Mouse (Mus musculus): Measurements from ENCODE around the gene 2900011O08Rik. TPM values are rescaled to one million over a fixed set of nuclear protein-coding genes. Genes with fewer than 3 reads are reported as not detected.
"Not testable (repeated sequence)": the region's sequence is repeated elsewhere in the genome, so short reads cannot be mapped to it uniquely, and the experiment has no call there.

2900011O08Rik gene
- total RNA-seq (2021), result 100 to 1,000 TPM; 254 to 276 TPM

DNA sequence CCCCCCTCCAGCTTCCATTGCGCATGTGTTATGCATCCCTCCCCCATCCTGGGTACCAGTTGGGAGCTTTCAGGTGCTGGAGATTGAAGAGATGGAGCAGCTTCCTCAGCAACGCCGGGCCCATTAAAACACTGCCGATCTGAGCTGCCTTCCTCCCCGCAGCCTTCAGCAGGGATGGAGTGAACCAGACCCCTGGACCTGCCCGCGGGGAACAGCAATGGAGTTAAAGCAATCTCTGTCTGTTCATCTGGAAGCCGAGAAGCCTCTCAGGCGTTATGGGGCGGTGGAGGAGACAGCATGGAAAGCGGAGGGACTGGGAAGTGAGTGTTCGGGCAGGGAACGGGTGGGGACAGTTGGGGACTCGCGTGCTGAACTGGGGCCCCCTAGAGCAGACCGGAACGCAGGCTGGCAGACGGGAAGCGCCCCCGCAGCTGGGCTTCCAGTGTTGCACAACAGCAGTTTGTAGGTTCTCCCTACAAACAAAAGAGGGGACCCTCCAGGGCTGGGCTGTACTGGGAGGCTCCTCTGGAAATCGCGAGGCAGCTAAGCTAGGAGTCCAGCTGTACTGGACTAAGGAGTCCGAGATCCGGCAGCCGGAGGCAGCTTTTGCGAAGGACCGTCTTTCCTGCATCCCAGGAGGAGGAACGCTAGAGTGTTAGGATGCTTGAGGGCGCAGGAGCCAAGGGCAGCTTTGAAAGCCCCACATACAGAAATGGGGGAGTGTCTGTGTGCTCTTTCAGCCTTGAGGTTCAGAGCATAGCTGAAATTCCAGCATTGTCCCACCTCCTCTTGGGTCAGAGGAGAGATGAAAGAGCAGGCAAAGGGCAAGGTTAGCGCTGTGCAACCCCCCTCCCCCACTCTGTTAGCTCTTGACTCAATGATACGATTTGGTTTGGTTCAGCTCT is at the start of gene 2900011O08Rik, which contains the start of gene Ifitm7:
TSS of gene 2900011O08Rik (plus strand) at position 31 of the 905 bp plus-strand sequence.
TSS of gene Ifitm7 (minus strand) at position 315 of the 905 bp plus-strand sequence.
- peak; percentile 62 to 71 for DNase-seq

DNA sequence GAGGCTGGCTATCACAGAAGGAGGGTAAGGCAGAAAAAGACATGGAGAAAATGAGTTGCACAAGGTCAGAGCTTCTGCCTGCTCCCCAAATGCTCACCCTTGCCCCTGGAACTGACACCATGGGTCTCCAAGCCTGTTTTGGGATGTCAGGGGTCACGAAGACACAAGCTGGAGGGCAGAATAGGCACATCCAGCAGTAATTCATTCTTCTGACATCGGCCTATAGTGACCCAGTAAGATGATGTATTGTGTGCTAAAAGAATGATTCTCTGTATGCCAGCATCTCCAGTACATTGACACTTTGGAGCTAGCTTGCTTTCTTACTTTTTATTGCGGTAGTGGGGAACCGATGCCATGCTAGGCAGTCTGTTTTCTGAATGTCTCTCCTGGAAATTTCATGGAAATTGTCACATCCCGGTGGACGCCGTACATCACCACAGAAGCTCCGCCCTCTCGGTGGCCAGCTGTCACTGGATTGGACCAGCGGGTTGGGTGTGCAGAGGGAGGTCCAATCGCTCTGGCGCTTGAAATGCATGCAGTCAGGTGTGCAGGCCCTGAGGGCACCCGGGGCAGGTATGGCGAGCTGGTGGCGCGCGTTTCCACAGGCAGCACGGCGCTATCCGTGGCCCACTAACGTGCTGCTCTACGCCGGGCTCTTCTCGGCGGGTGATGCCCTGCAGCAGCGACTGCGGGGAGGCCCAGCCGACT is 46.1 kb upstream of the 2900011O08Rik start:
- DNase-seq, result peak; percentile 82 to 85

DNA sequence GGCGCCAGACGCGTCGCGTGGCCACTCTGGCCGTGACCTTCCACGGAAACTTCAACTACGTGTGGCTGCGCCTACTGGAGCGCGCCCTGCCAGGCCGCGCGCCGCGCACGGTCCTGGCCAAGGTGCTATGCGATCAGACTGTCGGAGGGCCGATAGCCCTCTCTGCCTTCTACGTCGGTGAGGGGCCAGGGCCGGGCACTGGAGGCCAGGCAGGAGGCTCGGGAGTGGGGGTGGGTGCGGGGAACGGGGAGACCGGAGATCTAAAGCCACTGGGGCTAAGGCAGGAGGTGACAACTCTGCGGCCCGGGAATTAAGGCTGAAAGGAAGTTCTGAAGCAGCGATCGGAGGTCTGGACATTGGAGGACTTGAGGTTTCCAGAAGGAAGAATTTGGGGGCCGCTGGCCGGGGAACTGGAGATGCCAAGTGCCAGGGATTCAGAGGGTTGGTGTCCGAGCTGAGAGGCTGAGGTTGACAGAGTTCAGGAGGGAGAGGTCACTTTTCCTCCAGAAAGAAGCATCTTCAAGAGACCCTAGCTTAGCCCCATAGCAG is 45.5 kb upstream of the 2900011O08Rik start:
- DNase-seq, result no peak

DNA sequence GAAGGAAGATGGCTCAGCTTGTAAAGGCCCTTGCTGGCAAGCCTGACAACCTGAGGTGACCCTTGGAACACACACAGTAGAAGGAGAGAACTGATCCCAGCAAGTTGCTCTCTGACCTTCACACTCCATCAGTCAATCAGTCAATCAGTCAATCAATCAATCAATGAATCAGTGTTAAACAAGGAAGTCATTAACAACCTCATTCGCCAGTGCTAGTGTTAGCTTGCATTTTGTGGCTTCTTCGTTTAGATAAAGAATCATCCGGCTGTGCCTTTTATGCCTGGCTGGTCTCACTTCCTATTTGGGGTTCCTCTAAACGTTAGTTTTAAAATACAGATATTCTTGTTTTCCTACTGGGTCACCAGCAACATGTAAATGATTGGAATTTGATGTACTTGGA is 42.2 kb upstream of the 2900011O08Rik start:
- DNase-seq, result no peak

DNA sequence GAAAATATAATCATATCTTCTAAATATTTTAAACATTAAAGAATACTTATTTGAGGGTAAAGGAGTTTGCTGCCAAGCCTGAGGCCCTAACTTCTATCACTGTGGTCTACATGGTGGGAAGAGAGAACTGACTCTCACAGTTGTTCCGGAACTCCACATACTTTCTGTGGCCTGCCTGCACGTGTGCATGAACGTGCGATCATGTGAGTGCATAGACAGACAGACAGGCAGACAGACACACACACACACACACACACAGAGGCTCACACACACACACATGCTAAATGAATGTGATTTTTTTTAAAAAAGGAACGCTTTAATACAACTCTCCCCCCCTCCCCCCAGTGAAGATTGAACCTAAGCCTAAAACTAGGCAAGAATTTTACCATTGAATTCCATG is 41.7 kb upstream of the 2900011O08Rik start:
- DNase-seq, result no peak

DNA sequence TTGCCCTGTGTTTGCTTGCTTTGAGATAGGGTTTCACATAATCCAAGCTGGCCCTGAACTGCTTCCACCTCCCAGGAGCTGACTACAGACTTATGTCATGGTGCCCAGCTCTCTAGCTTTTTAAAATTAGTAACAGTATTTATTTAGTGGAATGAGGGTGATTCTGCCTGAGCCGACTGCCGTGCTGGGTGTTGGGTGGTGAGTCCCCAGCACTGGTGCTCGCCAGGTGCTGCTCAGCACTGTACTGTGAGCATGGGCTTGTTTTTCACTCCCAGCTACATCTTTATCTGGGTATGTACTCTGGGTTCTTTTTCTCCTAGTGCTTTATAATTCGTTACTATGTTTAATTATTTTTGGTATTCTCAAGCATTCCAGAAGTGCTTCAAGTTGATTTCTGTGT is 41.3 kb upstream of the 2900011O08Rik start:
- DNase-seq, result no peak

DNA sequence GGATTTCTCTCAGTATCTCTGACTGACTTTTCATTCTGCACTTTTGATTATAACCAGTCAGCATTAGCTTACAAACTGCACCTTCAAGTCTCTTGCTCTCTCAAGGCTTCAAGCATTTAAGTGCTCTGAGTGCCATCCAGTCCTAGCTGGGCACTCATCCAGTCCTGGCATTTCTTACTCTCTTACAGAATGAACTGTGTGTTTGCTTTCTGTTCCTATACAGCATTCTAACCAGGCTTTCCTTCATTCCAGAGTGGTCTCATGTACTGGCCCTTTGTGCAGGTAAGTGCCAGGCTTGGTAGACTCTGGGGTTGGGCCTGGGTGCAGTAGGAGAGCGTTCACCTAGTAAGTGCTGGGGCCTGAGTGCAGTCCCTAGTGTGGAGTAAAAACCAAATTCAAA is 40.1 kb upstream of the 2900011O08Rik start:
- DNase-seq, result no peak

DNA sequence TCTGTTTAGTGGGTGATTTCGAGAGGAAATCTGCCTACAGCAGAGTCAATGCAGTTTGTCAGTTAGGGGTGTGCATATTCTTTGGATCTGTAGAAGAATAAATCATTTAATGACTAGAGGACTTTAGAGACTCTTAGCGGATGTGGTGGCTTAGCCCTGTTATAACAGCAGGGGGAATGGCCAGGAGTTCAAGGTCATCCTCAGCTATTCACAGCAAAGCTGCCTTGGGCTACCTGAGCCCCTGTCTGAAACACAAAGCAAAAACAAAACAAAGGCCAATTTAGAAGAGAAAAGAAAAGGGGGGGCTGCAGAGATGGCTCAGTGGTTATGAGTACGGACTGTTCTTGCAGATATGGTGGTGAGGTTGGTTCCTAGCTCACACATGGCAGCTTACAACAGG is 35.2 kb upstream of the 2900011O08Rik start:
- DNase-seq, result no peak

DNA sequence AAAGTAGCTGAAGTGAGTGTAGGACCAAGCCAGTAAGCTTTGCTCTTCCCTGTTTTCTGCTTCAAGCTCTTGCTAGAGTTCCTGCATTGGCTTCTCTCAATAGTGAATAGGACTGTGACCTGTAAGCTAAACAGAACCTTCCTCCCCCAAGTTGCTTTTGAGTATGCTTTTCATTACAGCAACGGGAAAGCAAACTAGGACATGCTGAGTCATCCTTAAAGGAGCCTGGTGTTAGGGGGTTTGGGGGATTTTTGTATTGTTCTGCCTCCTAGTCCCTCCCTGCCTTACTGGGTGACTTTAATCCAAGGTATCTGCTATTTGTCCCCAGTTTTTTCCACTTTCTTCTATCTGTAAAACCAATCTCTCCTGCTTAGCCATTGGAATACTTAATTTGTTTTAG is 24.4 kb upstream of the 2900011O08Rik start:
- no peak for DNase-seq

DNA sequence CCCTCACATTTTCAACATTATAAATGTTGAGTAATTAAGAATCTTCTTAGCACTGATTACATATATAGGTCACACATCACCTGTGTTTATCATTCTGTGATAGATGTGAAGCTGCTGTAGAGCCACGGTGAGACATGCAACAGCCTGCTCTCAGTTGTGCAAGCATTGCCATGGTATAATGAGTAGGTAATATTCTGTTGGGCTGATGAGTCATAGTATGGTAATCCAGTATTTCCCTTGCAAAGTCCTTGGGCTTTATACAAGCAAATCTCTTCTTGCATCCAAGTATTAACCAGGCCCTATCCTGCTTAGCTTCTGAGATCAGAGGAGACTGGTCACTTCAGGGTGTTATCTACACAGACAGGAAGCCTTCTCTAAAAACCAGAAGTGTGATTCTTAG is 17.3 kb upstream of the 2900011O08Rik start:
- DNase-seq, result no peak

DNA sequence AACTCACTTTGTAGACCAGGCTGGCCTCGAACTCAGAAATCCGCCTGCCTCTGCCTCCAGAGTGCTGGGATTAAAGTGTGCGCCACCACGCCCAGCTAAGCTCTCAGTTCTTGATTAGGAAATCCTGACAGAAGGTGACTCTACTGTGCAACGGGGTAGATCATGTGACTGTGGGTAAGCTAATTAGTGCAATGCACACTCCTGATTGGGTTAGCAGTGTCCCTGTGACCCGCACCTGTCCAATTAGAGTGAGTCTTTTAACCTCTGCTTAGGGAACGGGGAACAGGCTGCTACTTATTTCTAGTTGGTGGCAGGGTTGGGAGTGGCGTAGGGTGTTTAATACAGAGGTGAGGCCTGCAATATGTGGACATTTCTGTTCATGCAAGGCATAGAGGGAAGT is 14.4 kb upstream of the 2900011O08Rik start:
- no peak for DNase-seq

DNA sequence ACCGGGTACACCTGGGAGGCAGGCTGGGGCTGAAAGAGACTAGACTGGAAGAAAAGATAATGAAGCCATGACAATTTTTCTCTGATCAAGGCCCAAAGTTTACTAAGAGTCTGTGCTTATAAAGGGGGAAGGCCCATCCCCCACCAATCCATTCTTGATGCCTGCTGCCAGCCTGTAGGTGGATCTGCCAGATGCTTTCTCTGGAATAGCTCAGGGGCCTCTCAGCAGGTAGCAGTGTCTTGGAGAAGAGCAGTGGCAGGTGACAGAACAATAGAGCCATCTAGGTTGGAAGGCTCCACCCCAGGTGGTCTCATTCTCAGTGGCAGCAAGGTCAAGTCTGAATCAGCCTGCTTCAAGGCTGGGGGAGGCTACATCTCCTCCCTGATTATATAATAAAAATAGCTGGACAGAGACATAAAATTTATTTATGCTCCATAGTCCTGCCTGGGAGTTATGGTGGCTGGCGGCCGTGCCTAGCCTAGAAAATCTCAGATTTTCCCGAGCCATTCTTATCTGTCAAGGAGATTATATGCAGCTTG is 10.0 kb upstream of the 2900011O08Rik start:
- DNase-seq, result not testable (repeated sequence)

DNA sequence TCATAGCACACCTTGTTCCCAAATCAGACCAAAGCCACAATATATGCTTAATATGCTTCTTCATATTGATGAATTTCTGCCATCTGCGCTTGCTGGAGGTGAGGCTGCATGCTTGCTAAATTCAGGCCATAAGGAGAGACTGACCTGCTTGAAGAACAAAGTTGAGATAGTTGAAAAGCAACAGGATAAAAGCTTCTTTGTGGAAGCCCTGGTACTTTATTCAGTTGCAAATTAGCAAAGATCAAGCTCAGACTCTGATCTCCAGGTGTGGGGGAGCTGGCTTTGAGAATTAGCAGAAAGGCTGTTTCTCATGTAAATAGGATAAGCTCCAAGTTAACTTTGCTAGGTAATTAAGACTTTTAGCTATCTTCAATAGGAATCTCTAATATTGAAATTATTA is 9.4 kb upstream of the 2900011O08Rik start:
- DNase-seq, result not testable (repeated sequence)

DNA sequence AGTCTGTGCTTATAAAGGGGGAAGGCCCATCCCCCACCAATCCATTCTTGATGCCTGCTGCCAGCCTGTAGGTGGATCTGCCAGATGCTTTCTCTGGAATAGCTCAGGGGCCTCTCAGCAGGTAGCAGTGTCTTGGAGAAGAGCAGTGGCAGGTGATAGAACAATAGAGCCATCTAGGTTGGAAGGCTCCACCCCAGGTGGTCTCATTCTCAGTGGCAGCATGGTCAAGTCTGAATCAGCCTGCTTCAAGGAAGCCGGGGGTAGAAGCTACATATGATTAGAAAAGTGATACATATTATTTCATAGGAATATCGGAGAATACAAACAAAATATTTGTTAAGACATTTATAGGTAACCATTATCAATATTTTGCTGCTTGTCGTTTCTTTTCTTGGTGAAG is 4.7 kb upstream of the 2900011O08Rik start:
- DNase-seq, result not testable (repeated sequence)

DNA sequence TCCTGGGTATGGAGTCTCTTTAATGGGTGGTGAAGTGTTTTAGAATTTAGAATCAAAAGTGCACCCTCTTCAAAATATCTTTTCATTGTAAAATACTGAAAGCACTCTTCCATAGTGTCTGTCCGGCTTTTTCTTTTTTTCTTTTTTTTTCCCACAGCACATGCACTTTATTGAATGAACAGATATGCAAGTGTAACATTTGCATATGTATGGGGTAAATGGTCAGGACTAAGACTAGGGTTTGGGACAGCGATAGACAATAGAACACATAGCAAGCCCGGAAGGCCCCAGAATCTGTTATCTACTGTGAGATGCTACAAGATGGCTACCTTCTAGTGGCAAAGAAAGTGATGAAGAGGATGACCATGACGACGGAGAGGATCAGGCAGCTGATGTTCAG is 3.2 kb upstream of the 2900011O08Rik start:
- no peak for DNase-seq

DNA sequence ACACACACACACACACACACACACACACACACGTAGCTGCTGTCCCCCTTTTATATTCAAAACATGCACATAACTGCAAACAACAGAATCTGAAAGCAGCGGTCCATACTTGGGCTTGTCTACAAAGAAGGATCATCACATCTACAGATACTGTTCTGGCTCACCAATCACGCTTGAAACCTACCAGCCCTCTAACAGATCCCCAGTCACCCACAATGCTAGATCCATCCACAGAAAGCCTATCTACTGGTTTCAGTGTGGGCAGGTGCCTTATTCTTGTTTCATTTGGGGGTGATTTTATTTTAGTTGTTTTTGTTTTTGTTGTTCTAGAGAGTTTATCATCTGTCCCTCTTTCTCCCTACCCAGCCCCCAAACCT is 219 bp upstream of the 2900011O08Rik start:
- no peak for DNase-seq

DNA sequence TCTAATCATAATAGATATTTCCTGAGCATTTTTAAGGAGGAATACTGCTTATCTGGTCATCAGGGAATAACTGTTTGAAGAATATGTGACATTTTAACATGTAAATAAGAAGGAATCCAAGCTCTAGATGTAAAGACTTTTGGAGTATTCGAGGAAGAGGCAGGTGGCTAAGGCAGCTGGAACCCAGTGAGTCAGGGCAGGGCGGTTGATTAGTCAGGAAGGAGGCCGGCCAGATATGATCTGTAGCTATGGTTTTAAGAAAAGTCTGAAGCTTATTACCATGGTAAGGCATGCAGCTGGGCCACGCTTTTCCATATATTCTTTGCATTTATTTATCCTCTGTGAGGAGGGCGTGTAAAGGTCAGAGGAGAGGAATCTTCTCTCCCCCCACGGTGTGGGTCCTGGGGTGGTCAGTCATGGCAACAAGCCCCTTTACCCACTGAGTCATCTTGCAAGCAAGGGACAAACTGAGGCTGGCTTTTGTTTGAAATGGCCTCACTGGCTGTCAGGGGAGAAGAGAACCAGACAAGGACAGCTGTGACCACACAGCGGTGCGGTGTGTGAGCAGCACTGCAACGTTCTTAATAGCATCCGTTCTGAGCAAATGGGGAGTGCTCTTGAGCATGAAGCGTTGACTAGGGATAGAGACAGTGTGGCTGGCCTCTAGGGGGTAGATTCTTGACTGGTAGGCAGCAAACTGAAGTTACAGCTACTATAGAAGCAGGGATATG is 6.3 kb downstream of the 2900011O08Rik start:
- DNase-seq, result no peak

DNA sequence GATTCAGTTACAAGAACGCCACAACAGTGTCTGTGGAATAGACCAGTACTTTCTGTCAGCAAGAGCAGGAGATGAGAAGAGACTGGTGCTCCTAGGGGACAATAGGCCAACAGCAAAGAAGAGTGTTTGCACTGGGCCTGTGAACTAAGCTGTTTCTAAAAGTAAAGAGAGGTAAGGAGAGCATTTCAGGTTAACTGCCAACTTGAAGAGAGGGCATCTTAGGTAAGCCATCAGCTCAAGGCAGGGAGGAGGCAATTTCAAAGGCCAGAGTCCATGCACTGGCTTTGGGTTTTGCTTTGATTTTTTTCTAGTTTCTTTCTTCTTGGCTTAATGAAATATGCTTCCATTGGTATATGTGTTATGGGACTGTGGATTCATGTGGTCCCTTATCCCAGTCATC is 7.7 kb downstream of the 2900011O08Rik start:
- no peak for DNase-seq

DNA sequence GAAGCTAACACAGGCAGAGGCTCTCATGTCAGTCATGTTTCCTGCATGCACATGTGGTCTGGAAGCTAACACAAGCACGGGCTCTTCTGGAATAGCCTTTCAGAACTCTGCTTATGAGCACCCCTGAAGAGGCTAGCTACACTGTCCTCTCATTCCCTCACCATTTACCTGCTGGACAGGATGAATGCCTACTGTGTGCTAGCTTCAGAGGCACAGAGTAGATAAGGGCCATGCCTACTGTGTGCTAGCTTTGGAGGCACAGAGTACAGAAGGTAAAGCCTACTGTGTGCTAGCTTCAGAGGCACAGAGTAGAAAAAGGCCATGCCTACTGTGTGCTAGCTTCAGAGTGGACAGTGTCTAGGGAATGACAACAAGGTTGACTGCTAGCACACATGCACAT is 8.1 kb downstream of the 2900011O08Rik start:
- DNase-seq, result no peak

DNA sequence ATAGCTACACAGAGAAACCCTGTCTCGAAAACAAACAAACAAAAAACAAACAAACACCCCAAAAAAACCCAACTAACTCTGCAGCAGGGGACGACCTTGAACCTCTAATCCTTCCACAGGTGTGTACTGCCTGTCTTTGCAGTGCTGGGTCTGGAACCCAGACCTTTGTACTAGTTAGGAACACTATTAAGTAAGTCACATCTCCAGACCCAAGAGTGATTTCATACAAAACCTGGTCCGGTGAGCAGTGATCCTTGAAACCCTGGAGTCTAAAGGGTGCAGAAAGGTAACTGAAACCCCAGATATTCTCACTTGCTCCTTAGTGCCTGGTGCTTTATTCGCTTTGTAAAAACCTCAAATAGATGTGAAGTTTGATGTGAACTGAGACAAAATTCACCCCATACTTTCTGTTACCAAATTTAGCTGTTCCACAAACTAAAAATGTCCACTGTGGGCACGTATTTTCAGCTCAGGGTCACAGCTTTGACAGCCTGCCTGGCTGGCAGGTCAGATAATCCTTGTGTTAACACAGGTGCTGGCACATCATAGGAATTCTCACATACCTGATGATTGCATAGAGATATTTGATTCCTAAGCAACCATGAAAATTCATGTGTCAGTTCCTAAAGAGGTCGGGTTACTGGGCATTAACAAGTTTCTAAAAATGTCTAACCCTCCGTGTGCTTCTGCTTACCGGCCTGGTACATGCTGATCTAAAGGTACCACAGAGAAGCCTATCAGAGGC is 17.2 kb downstream of the 2900011O08Rik start:
- DNase-seq, result no peak

DNA sequence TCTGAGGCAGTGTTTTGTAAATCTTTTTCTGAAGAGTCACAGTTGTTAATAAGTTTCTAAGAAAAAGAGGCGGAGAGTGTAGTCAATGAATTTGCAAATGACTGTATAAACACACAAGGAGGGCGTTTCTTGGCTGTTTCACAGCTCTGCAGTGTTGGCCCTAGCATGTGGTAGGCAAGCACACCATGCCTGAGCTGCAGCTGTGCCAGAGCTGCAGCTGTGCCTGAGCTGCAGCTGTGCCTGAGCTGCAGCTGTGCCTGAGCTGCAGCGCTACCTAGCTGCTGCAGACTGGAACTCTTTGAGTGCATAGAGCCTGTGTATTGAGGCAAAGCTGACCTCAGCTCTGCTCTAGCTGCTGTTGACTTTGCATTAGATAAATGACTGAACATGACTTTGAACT is 17.8 kb downstream of the 2900011O08Rik start:
- DNase-seq, result no peak

DNA sequence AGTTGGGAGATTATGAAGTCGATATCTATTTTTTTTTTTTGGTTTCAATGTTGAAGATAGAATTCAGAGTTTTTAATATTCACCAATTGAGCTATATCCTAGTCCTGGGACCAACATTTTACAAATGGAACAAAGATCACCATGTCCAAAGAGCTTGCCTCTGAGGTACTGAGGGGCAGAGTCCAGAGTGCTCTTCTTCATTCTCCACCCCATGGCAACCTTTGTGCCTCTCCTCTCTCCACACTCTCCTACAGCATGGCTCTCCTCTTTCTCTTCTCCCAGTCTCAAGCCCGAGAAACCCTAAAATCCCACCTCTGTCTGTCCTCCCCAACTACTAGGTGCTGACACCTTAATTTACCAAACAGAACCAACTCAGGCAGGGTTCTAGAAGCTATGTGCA is 18.3 kb downstream of the 2900011O08Rik start:
- DNase-seq, result no peak

Data from layer of hippocampus, postnatal 36 days (tissue).